Mouse (Mus musculus): ENCODE data around the gene Kif22.

The Kif22 gene

DNA sequence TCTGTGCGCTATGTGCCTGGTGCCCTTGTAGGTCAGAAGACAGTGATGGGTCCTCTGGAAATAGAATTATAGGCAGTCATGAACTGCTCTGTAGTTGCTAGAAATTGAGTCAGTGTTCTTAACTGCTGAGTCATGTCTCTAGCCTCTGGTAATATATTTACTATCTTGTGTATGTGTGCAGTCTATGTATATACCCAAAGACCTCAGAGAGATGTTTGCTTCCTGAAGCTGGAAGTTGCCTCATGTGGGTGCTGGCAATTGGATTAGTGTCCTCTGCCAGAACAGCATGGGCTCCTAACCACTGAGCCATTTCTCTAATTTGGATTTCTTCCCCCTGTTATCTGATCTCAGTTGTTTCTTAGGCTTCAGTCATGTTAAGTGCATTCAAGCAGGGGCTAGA is 12.1 kb downstream of the Kif22 start:
- DNase-seq, result no peak

DNA sequence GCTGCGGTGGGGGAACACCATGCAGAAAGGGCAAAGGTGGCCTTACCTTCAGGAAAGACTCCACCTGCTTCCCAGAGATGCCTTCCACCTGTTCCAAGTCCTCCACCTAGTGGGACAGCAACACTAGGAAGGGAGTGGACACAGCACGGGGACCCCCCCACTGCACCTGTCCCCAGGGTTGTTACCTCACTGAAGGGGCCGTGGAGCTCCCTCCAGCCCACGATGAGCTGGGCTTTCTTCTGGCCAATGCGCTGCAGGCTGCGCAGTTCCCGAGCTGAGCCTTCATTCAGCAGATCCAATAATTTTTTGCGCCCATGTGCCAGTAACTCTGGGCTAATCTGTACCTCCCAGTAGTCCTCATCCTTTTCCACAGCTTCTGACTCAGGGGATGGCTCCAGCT is 14.4 kb downstream of the Kif22 start:
- DNase-seq, result no peak

DNA sequence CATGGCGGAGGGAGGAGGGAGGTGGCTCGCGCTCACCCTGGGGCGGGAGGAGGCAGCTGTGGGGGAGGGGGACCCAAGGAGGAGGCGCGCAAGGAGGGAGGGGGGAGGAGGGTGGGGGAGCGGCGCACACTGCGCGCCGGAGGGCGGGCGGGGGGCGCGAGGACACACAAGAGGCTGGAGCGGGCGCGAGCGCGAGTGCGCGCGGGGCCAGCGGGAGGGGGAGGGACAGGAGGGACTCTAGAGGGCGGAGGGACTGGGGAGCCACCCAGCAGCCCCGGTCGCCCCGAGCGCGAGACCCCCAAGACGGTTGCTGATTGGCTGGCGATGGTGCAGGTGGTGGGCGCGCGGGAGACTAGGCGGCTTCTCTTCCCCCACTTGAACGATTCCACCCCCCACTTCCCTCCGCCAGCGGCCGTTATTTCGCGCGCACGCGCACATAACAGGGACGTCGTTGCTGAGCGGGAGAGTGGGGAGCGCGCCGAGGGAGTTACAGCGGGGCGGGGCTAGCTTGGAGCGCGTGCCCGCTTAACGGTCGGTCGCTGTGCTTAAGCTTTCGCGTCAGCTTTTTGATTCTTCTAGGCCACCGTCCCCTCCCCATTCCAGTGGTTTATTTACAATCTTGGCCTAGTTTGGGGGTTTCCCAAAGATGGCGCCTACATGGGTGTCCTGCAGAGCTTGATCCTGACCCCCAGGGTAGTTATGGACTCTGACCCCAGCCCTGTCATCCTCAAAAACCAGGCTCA is 15.1 kb downstream of the Kif22 start, which contains the start of gene Maz:
Gene Maz (minus strand): TSS at position 54 of the 743 bp plus-strand sequence.
- DNase-seq, result peak; percentile 100

DNA sequence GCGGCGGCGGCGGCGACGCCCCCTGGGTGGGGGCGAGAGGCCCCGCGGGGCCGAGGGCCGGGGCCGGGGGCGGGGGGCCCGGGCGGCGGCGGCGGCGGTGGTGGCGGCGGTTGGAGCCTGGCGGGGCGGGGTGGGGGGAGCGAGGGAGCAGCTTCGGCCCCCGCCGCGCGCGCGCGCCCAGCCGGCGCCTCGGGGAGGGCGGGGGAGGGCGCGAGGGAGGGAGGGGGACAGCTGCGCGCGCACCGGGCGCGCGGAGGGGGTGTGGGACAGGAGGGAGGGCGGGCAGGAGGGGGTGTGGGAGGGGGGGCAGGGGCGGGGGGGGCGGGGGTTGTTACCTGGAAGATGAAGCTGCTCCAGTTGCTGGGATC is 15.7 kb downstream of the Kif22 start:
- peak in 1 of 2 experiments; percentile 95 for DNase-seq

DNA sequence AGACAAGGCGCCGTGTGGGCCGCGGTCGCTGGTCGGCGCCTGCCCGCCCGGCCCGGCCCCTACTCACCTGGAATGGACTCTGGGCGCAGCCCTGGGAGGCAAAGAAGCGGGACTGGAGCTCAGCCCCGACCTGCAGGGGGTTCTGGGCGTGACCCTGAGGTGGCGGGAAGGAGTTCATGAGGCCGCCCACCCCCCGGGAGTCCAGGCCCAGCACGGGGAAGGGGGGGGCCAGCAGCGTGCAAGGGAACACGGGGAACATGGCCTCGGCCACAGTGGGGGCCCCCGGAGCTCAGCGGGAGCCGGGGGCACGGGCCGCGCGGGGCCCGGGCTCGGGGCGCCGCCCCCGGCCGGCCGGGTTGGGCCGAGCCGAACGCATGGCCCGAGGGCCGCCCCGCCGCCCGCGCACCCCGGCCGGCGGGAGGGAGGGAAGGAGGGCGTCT is 16.1 kb downstream of the Kif22 start:
- DNase-seq, result peak; percentile 86 to 88

DNA sequence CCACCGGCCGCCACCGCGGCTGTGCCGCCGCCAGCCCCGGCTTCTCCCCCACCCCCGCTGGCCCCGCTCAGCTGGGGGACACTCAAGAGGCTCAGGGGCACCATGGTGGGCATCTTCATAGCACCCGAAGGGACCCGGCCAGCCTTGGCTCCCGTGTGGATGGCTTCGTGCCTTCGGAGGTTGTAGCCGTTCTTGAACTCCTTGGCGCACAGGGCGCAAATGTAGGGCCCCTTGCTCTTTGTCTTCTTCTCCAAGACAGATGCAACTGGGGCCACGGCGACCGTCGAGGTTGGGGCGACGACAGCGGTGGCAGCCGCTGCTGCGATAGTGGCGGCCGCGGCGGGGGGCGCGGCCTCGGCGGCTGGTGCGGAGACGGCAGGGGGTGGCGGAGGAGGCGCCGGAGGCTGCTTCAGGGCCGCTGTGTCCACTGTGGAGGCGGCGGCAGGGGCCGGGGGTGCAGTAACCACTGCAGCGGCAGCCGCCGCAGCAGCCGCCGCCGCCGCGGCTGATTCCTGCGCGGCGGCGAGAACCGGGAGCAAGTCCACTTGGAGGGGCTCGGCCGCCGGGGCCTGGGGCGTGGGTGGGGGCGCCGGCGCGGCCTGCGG is 16.6 kb downstream of the Kif22 start:
- DNase-seq, result peak; percentile 76 to 77

DNA sequence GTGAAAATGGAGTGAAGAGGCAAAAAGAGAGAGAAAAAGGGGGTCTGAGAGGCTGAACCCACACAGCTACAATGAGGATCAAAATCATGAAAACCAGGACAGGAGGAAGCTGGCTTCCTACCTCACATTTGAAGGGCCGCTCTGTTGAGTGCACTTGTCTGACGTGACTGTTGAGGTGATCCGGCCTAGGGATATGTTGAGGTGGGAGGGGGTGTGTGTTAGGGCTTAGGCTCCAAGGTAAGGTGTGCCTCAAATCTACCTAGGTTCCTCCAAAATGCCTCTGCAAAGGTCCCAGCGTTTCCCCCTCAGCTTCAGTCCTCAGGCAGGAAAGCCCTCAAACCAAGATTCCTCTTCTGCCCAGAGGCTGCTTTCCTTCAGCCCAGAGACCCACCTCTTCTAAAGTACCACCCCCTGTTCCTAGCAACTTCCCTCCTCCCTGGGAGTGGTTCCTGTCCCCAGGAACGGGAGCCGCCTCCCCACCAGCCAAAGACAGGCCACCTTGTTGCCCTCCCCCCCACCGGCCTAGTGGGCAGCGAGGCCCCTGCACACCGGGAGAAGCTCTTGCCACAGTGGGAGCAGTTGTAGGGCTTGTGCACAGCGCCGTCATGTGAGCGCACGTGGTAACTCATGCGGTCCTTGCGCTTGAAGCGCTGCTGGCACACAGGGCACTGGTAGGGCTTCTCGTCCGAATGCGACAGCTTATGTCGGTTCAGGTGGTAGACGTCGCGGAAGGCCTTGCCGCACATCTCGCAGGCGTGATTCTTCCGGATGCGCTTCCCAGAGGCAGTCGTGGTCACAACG is 17.3 kb downstream of the Kif22 start:
- peak; percentile 88 to 90 for DNase-seq

DNA sequence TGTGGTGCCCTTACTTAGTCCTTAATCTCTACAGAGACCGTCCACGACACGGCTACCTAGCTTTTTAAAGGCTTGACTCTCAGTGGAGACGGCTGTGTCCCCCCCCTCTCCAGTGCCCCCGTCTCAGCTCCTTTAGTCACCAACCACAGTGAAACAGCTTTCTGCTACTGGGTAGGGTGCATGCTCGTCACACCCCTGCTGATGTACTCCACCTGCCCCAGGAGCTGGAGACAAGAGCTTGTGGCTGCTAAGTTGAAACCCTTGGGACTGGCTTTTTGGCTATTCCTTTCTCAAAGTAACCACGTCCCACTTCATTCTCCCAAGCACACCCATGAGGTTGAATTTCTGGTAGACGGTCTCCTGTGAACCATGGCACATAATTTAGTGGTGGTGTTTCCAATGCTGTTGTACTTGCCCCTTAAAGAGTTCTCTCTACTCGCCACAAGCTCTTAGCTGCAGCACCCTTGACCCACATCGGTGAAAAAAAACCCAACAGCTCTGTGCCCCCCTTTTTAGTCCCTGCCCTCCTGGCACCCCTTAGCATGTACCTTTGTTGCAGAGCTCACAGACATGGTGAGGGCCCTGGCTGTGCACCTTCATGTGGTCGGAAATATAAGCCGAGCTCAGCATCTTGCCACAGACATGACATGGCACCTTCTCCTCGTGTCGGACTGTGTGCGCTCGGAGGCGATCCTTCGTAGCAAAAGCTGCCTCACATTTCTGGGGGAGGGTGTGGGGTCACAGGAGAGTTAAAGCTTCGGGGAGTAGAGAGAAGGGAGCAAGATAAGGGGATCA is 18.2 kb downstream of the Kif22 start:
- DNase-seq, result peak in 1 of 2 experiments; percentile 38

DNA sequence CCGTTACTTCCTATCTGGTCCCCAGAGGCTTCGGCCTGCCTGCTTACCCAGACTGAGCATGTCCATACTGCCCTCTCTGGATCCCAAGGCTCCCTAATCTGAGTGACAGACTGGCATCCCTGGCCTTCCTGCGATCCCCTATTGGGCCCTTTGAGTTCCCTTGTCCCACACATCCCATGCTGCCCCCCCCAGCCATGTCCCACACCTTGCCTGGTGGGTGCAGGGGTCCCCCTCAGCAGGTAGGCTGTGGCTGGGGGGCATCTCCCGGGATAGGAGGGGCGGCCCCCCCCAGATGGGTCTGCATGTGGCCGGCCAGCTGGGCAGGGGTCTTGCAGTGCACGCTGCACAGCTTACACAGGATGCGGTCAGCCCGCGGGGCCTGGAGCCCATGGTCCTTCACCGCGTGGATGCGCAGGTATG is 19.0 kb downstream of the Kif22 start:
- peak in 1 of 2 experiments; percentile 45 for DNase-seq

DNA sequence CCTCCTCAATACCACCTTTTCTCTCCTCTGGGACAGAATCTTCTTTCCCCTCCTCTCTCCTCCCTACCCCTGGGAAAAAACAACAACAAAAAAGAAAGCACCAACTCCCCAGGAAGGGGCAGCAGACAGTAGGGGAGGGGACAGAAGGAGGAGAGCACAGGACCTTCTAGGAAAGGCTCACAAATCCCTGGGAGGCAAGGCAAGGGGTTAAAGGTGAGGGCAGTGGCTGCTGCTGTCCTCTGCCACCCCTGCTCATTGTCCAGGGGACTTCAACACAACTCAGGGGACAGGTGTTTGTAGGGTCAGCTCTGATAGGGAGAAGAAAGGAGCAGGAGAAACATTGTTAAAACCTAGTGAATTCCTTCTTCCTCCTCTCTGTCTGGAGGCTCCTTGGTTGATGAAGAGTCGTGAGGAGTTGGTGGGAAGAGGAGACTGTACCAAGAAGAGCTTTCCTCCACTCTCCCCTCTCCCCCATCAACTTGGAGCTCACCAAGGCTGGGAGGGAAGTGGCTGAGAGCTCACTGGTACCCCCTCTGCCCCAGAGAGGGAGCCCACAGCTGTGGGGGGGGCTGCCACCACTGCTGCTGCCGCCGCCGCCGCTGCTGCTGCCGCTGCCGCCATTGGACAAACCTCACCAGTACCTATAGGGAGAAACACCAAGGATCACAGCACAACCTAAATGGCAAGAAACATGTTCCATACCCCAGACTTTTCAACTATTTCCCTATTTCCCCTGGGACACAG is 19.6 kb downstream of the Kif22 start:
- DNase-seq, result peak in 1 of 2 experiments; percentile 17

DNA sequence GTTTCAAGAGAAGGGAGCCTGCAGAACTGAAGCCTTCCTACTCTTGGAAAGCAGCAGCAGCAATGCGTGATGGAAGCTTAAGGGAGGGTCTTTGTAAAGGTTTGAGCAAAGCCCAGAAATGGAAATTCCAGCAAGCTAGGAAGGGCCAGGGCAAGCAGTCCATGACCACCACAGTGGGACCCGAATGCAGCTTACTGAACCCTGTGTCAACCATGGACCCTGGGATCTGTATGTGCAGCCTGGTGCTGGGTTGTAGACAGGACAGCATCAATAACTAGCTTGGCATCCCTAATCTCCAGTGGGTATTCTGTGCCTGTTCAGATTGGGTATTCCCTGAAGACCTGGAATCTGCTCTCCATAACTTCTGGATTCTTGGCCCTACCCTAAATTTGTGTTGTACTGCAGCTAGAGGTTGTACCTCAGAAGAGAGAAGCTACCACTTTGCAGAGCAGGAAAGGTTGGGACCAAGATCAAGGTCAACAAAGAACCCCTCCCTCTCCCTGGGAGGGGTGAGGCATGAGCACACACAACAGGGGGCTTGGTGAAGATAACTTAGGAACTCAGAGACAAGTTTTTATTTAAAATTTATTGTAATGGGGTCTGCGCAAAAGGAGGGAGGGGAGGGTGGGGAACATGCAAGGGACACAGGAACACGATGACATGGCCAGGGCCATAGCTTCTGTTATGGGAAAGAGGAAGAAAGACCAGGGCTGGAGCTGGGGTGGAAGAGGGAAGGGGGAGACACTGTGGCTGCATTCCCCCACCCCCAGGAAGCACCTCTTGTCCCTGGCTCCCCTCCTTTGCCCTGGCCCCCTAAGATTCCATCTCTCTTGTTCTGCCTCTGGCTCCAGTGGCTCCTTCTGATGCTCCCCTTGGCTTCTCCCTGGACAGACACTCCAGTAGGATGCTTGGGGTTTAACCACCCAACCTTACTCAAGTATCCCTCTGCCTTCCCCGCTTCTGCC is 20.4 kb downstream of the Kif22 start:
- DNase-seq, result peak in 1 of 2 experiments; percentile 13

DNA sequence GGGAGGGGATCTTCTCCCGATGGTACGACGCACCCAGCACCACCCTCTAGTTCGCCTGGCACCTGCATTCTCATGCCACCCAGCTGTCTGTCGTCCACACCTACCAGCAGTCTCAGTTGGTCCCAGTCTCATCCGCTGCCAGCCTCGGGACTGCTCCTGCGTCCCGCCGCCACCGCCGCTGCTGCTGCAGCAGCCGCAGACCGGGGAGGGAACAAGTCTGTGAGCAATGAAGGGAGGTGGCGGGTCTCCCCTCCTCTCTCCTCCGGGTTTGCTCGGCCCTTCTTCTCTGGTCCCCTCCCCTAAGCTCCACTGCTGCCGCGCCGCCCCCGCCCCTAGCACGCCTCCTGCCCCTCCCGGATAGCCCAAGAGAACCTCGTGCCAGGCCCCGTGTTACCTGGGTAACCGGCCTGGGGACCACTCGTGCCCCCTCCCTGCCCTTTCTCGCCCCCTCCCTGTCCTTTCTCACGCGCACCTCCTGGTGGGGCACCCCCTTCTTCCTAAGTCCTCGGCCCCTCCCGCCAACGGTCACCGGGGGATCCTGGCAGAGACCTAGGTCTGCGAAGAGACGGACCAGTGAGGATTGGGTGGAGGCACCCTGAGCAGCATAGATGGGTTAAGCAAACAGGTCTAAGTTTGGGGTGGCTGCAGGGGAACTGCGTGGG is 21.2 kb downstream of the Kif22 start, which contains the start of the genes Gm42742 and Prrt2:
Gene Gm42742 (minus strand): TSS at position 197 of the 662 bp plus-strand sequence.
Gene Prrt2 (minus strand): TSS at position 311 of the 662 bp plus-strand sequence.
- peak; percentile 85 to 87 for DNase-seq

DNA sequence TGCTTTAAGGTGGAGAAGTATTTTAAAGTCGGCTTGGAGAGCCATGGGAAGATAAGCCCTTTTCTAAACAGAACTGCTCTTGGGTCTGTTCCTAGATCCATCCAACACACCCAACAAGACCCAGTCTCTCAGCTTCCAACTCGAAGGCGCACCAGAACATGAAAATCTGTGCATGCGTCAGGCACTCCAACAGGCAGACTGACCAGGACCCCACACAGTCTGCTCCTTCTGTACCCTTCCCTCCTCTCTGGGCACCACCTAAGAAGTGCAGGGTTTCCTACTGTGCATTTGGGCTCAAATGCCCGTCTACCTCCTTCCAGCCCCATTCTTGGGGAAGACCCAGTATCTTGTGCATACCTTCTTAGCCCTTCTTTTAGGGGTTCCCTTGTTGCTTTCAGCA is 21.8 kb downstream of the Kif22 start:
- DNase-seq, result no peak

DNA sequence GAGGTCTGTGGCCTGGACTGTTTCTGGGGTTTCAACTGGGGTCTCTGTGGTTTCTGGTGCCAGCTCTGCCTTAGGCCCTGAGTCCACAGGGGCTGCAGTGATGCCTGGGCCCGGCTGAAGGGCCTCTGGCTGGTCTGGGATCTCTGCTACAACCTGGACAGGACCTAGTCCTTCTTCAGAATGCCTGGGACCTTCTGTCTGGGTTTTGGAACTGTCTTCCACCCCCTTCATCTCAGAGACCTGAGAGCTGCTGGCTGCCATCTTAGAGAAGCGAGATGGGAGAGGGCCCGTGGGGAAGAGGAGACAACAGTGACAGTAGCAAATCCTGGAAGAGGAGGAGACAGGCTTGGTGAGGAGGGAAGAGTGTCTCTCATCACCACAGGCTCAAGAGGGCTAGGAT is 22.2 kb downstream of the Kif22 start:
- DNase-seq, result peak in 1 of 2 experiments; percentile 51

DNA sequence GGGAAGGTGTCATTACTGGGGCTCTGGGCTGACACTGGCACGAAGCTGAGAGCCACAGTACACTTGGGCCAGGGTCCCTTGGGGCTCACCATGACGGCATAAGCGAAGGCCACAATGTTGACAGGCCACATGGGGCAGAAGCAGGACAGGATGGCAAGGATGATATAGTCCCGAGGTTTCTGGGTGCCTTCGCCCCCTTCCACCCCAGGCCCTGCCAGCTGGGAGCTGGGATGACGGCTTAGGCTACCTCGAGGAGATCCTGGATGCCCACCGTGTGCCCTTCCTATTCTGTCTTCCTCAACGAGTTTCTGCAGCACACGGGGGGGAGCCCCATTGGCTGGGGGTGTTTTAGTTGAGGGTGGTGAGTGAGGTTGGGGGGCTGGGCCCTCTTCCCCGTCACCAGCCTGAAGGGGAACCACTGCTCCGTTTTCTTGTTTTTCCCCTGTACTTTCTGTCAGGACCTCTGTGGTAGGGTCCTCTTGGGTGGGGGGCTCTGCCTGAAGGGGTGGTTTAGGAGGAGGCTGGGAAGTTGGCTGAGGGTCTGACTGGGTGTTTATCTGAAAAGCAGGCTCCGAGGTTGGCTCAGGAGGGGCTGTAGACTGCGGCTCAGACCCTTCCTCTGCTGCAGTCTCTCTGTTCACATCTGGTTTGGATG is 22.8 kb downstream of the Kif22 start:
- DNase-seq, result no peak

DNA sequence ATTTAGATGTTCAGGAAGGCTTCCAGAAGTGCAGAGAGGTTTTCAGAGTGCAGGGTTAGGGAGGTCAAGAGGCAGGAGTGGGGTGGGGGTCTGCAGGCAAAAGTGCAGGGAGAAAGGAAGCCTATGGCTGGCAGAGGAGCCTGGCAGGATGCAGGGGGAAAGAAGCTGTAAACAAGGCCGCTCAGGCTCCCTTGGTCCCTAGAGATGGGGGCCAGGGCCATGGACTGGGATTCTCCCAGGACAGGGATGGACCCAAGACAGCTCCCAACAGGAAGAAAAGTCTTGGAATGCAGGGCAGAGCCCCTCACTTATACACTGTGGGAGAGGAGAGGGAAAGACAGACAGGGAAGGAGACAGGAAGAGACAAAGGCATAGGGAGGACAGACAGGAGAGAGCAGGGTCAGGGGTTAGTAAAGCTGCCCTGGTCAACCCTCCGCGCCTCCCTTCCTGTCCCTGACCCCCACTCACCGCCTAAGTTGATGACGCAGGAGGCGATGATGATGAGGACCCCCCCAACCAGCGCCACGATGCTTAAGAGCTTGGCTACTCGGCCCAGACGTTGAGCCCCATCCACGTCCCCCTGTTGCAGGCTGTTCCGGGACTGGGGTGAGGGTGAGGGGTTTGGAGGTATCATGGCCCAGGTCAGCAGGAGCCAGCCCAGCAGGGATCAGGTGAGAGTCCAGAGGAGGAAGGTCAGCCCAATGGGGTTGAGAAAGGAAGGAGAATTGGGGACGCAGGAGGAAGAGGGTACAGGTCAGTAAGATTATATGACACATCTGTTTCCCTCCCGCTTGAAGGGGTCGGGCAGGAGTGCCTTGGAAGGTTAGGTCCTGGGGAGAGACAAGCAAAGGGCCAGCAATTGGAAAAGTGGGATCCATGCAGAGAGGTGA is 23.6 kb downstream of the Kif22 start:
- peak in 1 of 2 experiments; percentile 30 for DNase-seq

DNA sequence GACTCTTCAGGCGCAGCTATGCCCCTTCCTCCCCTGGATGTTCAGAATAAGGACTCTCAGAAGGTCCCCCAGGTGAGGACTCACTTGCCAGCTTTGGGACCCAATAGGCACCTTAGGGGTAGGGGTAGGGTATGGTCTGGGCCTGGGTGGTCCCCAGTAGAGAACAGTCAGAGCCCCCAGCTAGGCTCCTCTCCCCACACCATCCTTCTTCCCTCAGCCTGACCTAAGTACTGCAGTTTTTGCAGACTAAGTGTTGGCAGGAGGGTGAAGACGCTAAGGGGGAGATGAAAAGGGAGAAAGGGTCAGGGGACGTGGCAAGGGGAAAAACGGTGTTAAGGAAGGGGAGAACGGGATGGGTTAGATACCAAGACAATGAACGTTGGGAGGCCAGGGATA is 24.3 kb downstream of the Kif22 start:
- DNase-seq, result peak in 1 of 2 experiments; percentile 31

Data from cerebellum, postnatal 10 days (tissue).